Mouse (Mus musculus) olfactory bulb, adult 2 months (tissue): Measurements from ENCODE around the gene Gatad2a. TPM values are rescaled to one million over a fixed set of nuclear protein-coding genes. Genes with fewer than 3 reads are reported as not detected.
A peak's percentile ranks its signal among the peaks of the same experiment; 100 is the strongest.

Experiments
- H3K27ac ChIP-seq: fragments of 200-500 bp; 2 replicates; pipeline ENCODE4 v1.5.1; 2012; ENCODE audit warnings: low read depth, low read length; ENCODE audit not compliant: insufficient read depth
- H3K4me1 ChIP-seq: fragments of 200-500 bp; 2 replicates; pipeline ENCODE4 v1.6.1; 2012; ENCODE audit warnings: low read length; ENCODE audit not compliant: control insufficient read depth, insufficient read depth
- H3K4me3 ChIP-seq: fragments of 200-500 bp; 2 replicates; pipeline ENCODE4 v1.5.1; 2012; ENCODE audit warnings: mild to moderate bottlenecking, low read depth, low read length, moderate library complexity; ENCODE audit not compliant: insufficient read depth
- CTCF ChIP-seq: fragments of 200-500 bp; IDR thresholded peaks from 2 replicates; pipeline ENCODE4 v1.5.1; 2012; ENCODE audit warnings: low read depth, mild to moderate bottlenecking, low read length, moderate library complexity; ENCODE audit not compliant: insufficient read depth
- POLR2A ChIP-seq: fragments of 200-500 bp; IDR thresholded peaks from 2 replicates; pipeline ENCODE4 v1.6.1; 2012; ENCODE audit warnings: mild to moderate bottlenecking, low read depth, low read length, moderate library complexity; ENCODE audit not compliant: insufficient read depth
- WGBS: fragments of 180-500 bp; shearing (Covaris S2); methylation state at CpG from one replicate; pipeline ENCODE4 v1.1.7; 2018; 5-methylcytosine and 5-hydroxymethylcytosine counted together
- polyA plus RNA-seq: library from polyadenylated mRNA; stranded (reverse); fragments of >200 nt; gene quantifications from 2 replicates; pipeline ENCODE4 v1.2.4, GENCODE M21; 2012; ENCODE audit warnings: low replicate concordance; ENCODE audit not compliant: missing spikeins, insufficient read depth, insufficient read length

Gatad2a gene
- polyA plus RNA-seq, 1 experiment = not detected

DNA sequence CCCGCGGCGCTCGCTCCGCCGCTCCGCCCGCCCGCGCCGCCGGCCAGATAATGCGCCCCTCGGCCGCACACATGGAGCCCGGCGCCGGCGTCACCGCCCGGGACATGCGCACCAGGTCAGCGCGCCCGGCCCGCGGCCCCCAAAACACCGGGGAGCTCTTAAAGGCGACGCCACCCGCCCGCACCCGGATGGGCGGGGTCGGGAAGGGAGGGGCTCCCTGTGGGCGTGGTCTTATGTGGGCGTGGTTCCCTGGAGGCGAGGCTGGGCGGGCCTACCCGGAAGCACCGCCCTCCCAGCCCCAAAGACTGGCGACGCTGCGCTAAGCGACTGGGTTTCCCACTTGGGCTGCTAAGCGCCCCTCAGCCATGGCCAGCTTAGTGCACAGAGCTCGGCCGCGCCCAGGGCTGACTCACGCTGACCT, 22.0 kb downstream of the Gatad2a start:
- H3K4me1 ChIP-seq = peaks cover 14% of the 10 kb centered on the region
- no peak overlapping the region for H3K27ac ChIP-seq
- TF ChIP-seq CTCF (no peak), POLR2A (0 out of 2 replicates have a peak, but pooled peaks have one; percentile 7)
- H3K4me3 ChIP-seq = peak overlapping the region; percentile 70
- WGBS = 1% methylated on average over 50 of the region's 50 CpGs

DNA sequence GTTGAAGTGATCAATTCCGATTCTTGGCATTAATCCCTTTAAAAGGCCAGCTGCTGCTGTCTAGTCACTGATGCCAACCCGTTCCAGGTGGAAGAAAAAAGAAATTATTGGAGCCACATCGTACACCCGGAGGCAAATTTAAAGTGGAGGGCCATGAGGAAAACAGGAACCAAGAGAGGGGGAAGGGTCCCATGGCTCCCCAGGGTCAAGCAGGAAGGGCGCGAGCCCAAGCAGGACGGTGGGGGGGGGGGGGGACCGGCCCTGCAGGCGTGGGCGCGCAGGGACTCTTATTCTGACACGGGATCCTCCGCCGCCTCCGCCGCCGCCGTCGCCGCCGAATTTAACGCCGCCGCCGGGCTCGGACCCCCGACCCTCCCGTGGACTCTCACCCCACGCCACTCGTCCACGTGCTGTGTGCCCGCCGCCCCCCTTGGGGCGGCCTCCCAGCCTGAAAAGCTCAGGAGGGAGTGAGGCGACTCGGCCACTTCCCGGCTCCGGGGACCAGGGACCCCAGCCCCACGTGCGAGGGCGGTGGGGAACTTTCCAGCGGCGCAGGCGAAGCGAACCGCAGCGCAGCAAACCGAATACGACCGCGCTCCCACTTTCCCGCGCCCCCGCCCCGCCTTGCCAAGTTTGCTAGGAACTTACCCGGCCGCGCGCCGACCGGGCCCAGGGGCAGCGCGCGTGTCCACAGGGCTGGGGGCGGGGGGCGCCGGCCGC, 22.6 kb downstream of the Gatad2a start:
- H3K4me3 ChIP-seq = peak overlapping the region; percentile 70
- no peak overlapping the region for H3K27ac ChIP-seq
- peaks cover 14% of the 10 kb centered on the region for H3K4me1 ChIP-seq
- TF ChIP-seq CTCF (0 out of 2 replicates have a peak, but pooled peaks have one; percentile 8), POLR2A (no peak)
- WGBS = under 1% methylated on average over 67 of the region's 68 CpGs

DNA sequence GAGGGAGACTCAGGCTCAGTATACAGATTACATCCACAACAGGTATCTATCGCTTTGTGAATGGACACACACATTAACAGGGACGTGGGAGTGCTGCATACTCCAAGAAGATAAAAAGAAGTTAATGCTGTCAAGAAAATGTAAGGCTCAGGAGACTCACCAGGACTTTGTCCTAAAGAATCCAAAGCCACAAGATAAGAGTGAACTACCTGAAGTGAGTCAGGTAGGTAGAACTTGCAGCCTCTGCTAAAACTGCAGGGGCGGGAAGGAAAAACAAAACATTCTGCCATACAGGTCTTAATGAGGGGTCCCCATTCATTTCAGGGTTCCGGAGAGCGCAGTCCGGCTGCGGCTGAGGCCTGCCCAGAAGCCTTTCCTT, 23.1 kb downstream of the Gatad2a start:
- no peak for TF ChIP-seq CTCF
- TF ChIP-seq POLR2A = no peak
- Histone ChIP-seq H3K4me1 (peaks cover 14% of the 10 kb centered on the region), H3K4me3 (peak overlapping the region; percentile 70), H3K27ac (no peak overlapping the region)
- 27% methylated on average over 7 of the region's 7 CpGs for WGBS

DNA sequence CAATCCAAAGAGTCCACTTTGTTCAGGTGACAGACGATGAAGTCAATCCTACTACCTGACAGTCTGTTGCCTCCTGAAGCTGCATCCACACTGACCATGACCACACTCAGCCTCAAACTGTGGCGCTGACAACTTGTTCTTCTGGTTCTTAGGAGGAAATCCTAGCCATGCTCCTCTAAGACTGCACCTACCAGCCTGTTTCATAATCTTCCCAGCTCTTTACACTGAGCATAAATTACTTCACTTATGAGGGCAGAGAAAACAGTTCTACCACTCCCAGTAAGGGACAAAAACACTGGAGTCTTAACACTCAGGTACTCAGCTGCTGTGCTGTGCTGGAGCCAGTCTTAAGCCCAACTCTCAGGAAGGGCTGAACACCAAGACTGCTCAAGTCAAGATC, 25.3 kb downstream of the Gatad2a start:
- no peak overlapping the region for H3K27ac ChIP-seq
- H3K4me1 ChIP-seq = peaks cover 14% of the 10 kb centered on the region
- H3K4me3 ChIP-seq = no peak overlapping the region
- WGBS = 95% methylated on average over 2 of the region's 2 CpGs
- no peak for TF ChIP-seq POLR2A
- TF ChIP-seq CTCF = no peak

DNA sequence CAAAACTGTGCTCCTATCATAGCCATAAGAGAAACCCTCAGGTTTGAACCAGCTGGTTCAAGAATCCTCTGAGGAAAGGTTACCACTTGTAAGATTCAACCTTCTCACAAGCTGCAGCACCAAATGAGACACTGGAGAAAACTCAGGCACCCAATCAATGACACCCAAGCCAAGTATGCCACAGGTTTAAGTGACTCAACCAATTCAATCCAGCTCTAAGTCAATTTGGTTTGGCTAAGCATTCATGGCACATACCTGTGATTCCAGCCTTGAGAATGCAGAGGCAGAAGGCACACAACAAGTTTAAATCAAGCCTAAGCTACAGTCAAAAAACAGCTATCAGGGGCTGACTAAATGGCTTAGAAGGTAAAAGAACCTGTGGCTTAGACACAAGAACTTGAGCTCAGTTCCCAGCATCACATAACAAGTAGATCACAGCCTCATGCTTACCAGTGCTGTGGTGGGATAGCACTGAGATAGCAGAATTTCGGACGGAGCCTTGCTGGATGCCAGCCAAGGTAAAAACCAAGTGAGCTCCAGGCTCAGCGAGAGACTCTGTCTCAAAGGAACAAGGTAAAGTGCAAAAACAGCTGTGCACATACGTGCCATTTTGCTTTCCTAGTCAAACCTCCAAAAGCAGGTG, 28.8 kb downstream of the Gatad2a start:
- WGBS = 62% methylated on average over 4 of the region's 4 CpGs
- Histone ChIP-seq H3K4me1 (peaks cover 7% of the 10 kb centered on the region), H3K27ac (no peak overlapping the region), H3K4me3 (no peak overlapping the region)
- TF ChIP-seq POLR2A (no peak), CTCF (no peak)

DNA sequence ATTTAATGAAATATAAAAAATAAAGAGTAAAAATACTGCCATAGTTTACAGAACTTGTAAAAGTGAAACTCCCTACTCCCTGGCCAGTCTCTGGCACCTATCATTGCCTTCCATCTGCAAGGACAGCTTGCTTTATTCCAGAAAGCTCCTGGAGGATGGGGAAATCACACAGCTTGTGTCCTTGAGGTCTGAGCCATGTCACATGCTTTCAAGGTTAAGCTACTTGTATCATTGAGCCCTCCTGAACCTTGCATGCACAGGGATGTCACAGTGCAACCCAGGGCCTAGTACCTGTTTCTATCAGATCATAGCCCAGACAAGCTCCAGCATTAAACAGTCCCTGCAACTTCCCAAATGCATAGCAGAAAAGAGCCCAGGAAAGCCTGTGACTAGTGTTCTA, 36.9 kb downstream of the Gatad2a start:
- TF ChIP-seq POLR2A (no peak), CTCF (no peak)

DNA sequence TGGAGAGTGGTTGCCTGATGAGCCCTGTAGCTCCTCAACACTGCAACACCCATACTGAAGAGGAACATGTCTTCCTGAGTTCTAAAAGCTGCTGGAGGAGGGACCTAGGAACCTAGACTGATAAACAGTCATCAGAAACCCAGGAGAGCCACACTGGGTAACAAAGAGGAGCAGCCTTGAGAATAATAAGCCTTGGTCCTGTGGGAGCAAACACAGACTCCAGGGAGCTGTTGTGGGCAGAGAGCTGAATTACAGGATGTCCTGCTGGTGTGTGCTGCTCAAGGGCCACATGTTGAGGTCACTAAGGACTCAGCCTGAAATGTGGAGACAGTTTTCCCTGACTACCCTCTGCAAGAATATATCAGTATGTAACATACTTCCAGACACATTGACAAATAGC, 38.3 kb downstream of the Gatad2a start:
- TF ChIP-seq CTCF (no peak), POLR2A (no peak)
- Histone ChIP-seq H3K4me1 (peaks cover 3% of the 10 kb centered on the region; the same call in 1 of the 2 replicates), H3K27ac (no peak overlapping the region), H3K4me3 (no peak overlapping the region)

More for the DNA sequence above, 36.9 kb downstream of the Gatad2a start:
- Histone ChIP-seq H3K27ac (no peak overlapping the region), H3K4me3 (no peak overlapping the region), H3K4me1 (peaks cover under 1% of the 10 kb centered on the region; the same call in 1 of the 2 replicates)

DNA sequence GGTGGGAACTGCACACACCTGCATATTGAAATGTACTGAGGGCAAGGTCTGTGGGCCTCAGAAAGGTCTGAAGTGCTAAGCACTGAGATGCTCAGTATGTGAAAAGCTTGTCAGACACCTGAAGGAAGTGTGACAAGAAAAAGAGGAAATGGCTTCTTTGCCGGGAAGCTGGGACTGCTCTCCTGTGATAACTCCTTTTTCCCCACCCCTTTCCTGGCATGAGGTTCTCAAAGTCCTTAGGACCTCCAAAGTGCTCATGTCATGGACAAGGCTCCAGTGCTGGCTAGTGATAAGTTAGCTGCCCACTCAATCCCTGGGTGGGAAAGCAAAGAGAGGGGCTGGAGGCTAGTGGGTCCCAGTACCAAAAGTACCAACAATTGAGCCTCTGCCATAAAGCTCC, 38.8 kb downstream of the Gatad2a start:
- Histone ChIP-seq H3K27ac (no peak overlapping the region), H3K4me1 (peaks cover 3% of the 10 kb centered on the region; the same call in 1 of the 2 replicates), H3K4me3 (no peak overlapping the region)
- 71% methylated on average over 1 of the region's 1 CpGs for WGBS
- TF ChIP-seq CTCF (no peak), POLR2A (no peak)

DNA sequence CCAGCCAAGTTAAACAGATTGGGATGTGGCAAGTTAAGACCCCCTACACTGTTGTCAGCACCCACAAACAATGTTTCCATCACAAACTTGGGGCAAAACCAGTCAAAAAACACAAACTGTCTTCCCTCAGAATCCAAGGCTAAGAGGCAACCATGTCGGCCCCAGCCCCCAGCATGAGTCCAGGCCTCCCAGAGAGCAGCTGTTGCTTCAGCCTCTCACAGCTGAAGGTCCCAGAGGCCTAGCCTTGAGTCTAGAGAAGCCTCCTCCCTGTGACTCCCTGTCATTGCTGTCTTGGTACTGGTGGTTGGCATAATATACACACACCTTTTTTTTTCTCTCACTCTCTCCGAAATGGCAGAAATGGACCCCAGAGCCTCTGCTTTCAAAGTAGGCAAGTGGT, 39.5 kb downstream of the Gatad2a start:
- WGBS = 55% methylated on average over 2 of the region's 2 CpGs
- Histone ChIP-seq H3K4me3 (no peak overlapping the region), H3K4me1 (peaks cover 3% of the 10 kb centered on the region; the same call in 1 of the 2 replicates), H3K27ac (no peak overlapping the region)
- TF ChIP-seq POLR2A = no peak
- no peak for TF ChIP-seq CTCF
